Mouse (Mus musculus) stomach, embryonic 15.5 days (tissue): ENCODE results near the gene Fam71e1. TPM values are rescaled to one million over a fixed set of nuclear protein-coding genes. Genes with fewer than 3 reads are reported as not detected.
A peak's percentile ranks its signal among the peaks of the same experiment; 100 is the strongest.

ENCODE experiments used
- ATAC-seq: fragments of 200-750 bp; cut with Nextera tagmentation; 2 replicates; pipeline ENCODE4 v1.8.0; 2017; ENCODE audit warnings: low read depth, moderate number of reproducible peaks, moderate TSS enrichment; ENCODE audit not compliant: insufficient read depth, low FRiP score
- H3K27ac ChIP-seq: fragments of 300-500 bp; sonication (generic); 2 replicates; pipeline ENCODE4 v1.5.1; 2015; ENCODE audit warnings: mild to moderate bottlenecking, inconsistent platforms
- H3K27me3 ChIP-seq: fragments of 300-500 bp; sonication (generic); replicated peaks from 2 replicates; pipeline ENCODE4 v1.6.1; 2015; ENCODE audit warnings: inconsistent platforms
- H3K36me3 ChIP-seq: fragments of 300-500 bp; sonication (generic); 2 replicates; pipeline ENCODE4 v1.6.1; 2015; ENCODE audit warnings: inconsistent platforms
- H3K4me1 ChIP-seq: fragments of 300-500 bp; sonication (generic); 2 replicates; pipeline ENCODE4 v1.6.1; 2015; ENCODE audit warnings: inconsistent platforms
- H3K4me2 ChIP-seq: fragments of 300-500 bp; sonication (generic); 2 replicates; pipeline ENCODE4 v1.6.1; 2015; ENCODE audit warnings: mild to moderate bottlenecking, inconsistent platforms
- H3K4me3 ChIP-seq: fragments of 300-500 bp; sonication (generic); replicated peaks from 2 replicates; pipeline ENCODE4 v1.5.1; 2015; ENCODE audit warnings: inconsistent platforms
- H3K9ac ChIP-seq: fragments of 300-500 bp; sonication (generic); 2 replicates; pipeline ENCODE4 v1.6.1; 2015; ENCODE audit warnings: inconsistent platforms
- H3K9me3 ChIP-seq: fragments of 300-500 bp; sonication (generic); 2 replicates; pipeline ENCODE4 v1.6.1; 2016; ENCODE audit warnings: inconsistent platforms
- WGBS: fragments of 180-500 bp; shearing (Covaris S2); methylation state at CpG from one replicate; pipeline ENCODE4 v1.1.7; 2015; 5-methylcytosine and 5-hydroxymethylcytosine counted together
- polyA plus RNA-seq: library from polyadenylated mRNA; unstranded; fragments of >200 nt; fragmentation: Nextera tagmentation; extraction: Ambion mirVana; gene quantifications from 2 replicates; pipeline ENCODE4 v1.2.1, GENCODE M21; 2015

The Fam71e1 gene
- polyA plus RNA-seq, 1 experiment from 2014 or later: 9.1 TPM

DNA sequence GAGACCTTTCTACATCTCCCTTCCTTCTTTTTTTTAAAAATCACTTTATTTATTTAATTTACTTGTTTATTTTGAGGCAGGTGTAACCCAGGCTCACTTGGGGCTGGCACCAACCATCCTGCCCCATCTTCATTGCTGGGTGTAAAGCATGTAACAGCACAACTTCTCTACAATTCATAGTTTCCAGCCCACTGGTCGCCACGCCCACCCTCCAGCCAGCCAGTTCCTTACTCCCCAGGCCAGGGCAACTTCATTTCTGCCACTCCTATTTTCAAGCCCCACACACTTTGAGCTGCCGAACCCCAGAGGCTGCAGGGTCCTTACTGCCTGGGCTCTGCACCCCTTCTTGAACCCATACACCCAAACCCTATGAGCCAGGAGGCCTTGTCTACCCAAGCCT lies 24.6 kb downstream of the Fam71e1 start:
- 64% methylated on average over 3 of the region's 3 CpGs for WGBS
- ATAC-seq: no peak
- no peak overlapping the region for H3K9ac ChIP-seq

GRCm38 (mm10) chr7:44521710-44522109 lies 25.3 kb downstream of the Fam71e1 start:
- ATAC-seq: no peak
- no peak overlapping the region for H3K27ac ChIP-seq
- WGBS: 4% methylated on average over 20 of the region's 20 CpGs
- H3K4me1 ChIP-seq: peaks cover 11% of the 10 kb centered on the region
- H3K9me3 ChIP-seq: no peaks in the 10 kb centered on the region
- H3K27me3 ChIP-seq: peaks cover 23% of the 10 kb centered on the region; the same call in 1 of the 2 replicates
- H3K4me2 ChIP-seq: peak overlapping the region; percentile 29
- no peak overlapping the region for H3K9ac ChIP-seq
- no peaks in the 10 kb centered on the region for H3K36me3 ChIP-seq
- no peak overlapping the region for H3K4me3 ChIP-seq

More for the DNA sequence above, 24.6 kb downstream of the Fam71e1 start:
- Histone ChIP-seq H3K4me2 (no peak overlapping the region), H3K36me3 (no peaks in the 10 kb centered on the region), H3K27ac (no peak overlapping the region), H3K27me3 (peaks cover 23% of the 10 kb centered on the region; the same call in 1 of the 2 replicates), H3K4me3 (no peak overlapping the region), H3K4me1 (peaks cover 11% of the 10 kb centered on the region), H3K9me3 (no peaks in the 10 kb centered on the region)

DNA sequence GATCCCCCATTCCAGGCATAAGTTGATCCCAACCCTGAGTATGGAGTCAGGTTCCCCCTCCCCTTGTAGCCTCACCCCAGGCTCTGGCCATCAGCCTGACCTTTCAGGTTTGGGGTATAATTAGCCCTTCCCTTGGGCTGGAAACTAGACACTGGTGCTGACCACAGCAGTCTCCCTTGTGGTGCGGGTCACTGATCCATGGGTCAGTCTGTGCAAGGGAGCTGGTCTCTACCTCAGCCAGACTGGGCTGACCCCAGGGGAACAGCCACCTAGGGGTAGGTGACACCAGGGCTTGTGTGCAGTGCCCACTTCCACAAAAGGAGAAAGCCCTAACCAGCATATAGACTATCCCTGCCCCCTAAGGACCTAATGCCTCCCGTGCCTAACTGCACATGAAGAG lies 26.7 kb downstream of the Fam71e1 start:
- no peak for ATAC-seq
- Histone ChIP-seq H3K4me2 (no peak overlapping the region), H3K9ac (no peak overlapping the region), H3K9me3 (no peaks in the 10 kb centered on the region), H3K4me3 (no peak overlapping the region), H3K4me1 (peaks cover 11% of the 10 kb centered on the region), H3K36me3 (no peaks in the 10 kb centered on the region), H3K27ac (no peak overlapping the region), H3K27me3 (peaks cover 23% of the 10 kb centered on the region; the same call in 1 of the 2 replicates)
- 71% methylated on average over 2 of the region's 2 CpGs for WGBS

DNA sequence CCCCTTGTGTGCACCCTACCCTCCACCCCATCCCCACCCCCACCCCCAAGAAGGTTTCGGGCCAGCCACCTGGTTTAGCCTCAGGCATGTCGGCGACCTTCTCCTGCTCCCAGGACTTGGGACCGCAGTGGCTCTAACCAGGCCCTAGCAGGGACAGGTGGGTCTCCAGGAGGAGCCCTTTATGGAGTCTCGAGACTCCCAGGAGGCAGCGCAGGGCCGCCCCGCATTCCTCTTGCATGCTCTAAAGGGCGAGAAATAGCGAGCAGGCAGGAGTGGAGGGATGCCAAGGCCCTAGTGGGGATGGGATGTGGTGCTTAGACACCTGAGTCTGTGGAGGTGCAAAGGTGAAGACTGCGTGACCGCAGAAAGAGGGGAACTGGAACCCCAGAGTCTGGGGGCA lies 28.1 kb downstream of the Fam71e1 start, which contains the start of gene Mybpc2:
Gene Mybpc2 (minus strand): TSS at position 155 of the 400 bp plus-strand sequence.
- no peak for ATAC-seq
- 31% methylated on average over 12 of the region's 12 CpGs for WGBS
- H3K27me3 ChIP-seq: peaks cover 23% of the 10 kb centered on the region; the same call in 1 of the 2 replicates
- no peak within 1 kb of the TSS for H3K9ac ChIP-seq
- 0 out of 2 replicates have a peak within 1 kb of the TSS, but pooled peaks have one; percentile 5 for H3K4me3 ChIP-seq
- peak within 1 kb of the TSS; percentile 48 for H3K4me2 ChIP-seq
- no peaks in the 10 kb centered on the region for H3K9me3 ChIP-seq
- no peaks in the 10 kb centered on the region for H3K36me3 ChIP-seq
- no peak within 1 kb of the TSS for H3K27ac ChIP-seq
- H3K4me1 ChIP-seq: peaks cover 11% of the 10 kb centered on the region

DNA sequence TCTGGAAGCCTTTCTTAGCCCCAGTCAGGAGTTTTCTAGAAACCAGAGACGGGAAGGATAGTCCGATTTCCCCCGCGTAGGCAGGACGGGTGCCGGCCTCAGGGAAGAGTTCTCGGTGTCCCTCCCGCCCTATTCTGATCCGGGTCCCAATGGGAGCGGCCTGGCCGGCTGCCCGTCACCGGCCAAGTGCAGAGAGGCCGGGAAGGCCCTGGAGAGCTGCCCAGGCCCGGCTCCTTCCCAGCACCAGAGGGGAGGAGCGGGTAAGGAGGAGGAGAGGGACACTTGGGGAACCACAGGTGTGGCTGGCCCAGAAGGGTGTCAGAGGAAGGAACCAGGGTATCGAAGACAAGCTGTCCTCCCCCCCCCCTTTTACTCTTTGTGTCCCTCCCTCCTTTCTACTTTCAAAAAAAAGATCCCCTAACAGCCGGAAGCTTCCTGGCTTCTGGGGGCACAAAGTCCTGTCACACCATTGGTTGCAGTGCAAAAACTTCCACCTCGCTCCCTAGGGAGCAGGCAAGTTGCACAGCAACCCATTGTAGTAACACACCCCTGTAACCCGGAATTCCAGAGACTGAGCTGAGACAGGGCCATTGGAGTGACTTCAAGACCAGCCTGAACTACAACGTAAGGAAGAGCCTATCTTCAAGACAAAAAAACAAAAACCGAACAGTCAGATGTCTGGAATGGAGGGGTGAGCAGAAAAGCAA lies 28.9 kb downstream of the Fam71e1 start:
- Histone ChIP-seq H3K9ac (no peak overlapping the region), H3K4me3 (0 out of 2 replicates have a peak overlapping the region, but pooled peaks have one; percentile 5), H3K4me2 (peak overlapping the region; percentile 48), H3K9me3 (no peaks in the 10 kb centered on the region), H3K27ac (no peak overlapping the region), H3K27me3 (peaks cover 23% of the 10 kb centered on the region; the same call in 1 of the 2 replicates), H3K36me3 (no peaks in the 10 kb centered on the region), H3K4me1 (peaks cover 11% of the 10 kb centered on the region)
- ATAC-seq: no peak
- 17% methylated on average over 21 of the region's 22 CpGs for WGBS

DNA sequence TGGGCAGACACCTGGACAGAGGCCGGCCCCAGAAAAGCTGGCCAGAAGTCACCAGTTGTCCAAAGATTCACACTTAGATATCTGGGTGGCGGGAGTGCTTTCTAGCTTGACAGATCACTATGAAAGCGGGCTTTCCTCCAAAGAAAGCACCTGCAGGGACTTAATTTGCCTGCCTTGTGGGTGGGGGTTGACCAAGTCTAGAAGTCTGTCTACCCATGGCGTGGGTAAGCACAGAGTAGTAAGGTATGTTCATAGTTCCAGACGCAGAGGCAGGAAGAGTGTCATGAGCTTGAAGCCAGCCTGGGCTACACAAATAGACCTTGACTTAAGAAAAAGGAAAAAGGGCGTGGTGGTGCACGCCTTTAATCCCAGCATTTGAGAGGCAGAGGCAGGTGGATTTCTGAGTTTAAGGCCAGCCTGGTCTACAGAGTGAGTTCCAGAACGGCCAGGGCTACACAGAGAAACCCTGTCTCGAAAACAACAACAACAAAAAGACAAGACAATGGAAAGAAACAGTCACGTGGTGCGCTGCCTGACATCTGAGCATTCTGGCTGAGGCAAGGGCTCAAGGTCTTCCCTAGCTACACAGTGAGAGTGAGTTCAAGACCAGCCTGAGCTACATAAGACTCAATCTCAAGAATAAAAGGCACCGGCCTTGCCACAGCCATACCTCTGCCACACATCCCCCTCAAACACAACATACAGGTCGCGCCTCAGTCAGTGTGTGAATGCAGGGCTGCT lies 30.2 kb downstream of the Fam71e1 start:
- Histone ChIP-seq H3K36me3 (no peaks in the 10 kb centered on the region), H3K4me3 (no peak overlapping the region), H3K27ac (no peak overlapping the region), H3K4me1 (peaks cover 11% of the 10 kb centered on the region), H3K4me2 (no peak overlapping the region), H3K27me3 (peaks cover 20% of the 10 kb centered on the region; the same call in 1 of the 2 replicates), H3K9ac (no peak overlapping the region), H3K9me3 (no peaks in the 10 kb centered on the region)
- no peak for ATAC-seq
- 87% methylated on average over 14 of the region's 14 CpGs for WGBS

- Histone ChIP-seq H3K4me1 (peaks cover 11% of the 10 kb centered on the region), H3K36me3 (0 out of 2 replicates have a peak, but pooled peaks cover 1% of the 10 kb centered on the region), H3K9ac (peak overlapping the region; percentile 38; the same call in 1 of the 2 replicates), H3K9me3 (no peaks in the 10 kb centered on the region), H3K27ac (no peak overlapping the region), H3K4me2 (peak overlapping the region; percentile 69), H3K4me3 (peak overlapping the region; percentile 36), H3K27me3 (peaks cover 20% of the 10 kb centered on the region; the same call in 1 of the 2 replicates)
- 6% methylated on average over 40 of the region's 40 CpGs for WGBS
- peak; percentile 38; the same call in 1 of the 2 replicates for ATAC-seq
These were observed 31.4 kb downstream of the Fam71e1 start for GRCm38 (mm10) chr7:44527483-44528398.

DNA sequence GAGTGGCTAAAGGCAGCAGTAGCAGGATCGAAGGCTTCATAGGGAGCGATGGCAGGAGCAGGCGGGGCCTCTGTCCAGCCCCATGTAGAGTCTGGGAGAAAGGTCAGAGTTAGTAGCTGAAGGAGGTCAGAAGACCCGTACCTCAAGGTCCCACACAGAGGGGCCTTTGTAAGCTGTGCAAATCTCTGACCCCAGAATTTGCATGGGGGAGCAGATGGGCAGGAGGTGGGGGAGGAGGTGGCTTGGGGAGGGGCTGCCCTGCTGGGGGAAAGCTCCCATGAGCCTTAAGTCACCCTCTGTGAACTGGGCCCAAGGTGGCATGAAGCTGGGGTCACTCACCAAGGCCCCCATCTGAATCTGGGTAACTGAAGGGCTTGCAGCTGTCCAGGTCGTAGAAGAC lies 33.1 kb downstream of the Fam71e1 start:
- Histone ChIP-seq H3K36me3 (peaks cover 10% of the 10 kb centered on the region), H3K9ac (no peak overlapping the region), H3K4me1 (peaks cover 10% of the 10 kb centered on the region), H3K9me3 (no peaks in the 10 kb centered on the region), H3K4me2 (no peak overlapping the region), H3K27me3 (peaks cover 8% of the 10 kb centered on the region; the same call in 1 of the 2 replicates), H3K4me3 (no peak overlapping the region), H3K27ac (no peak overlapping the region)
- ATAC-seq: no peak
- WGBS: 64% methylated on average over 5 of the region's 5 CpGs

GRCm38 (mm10) chr7:44530507-44530906 lies 34.1 kb downstream of the Fam71e1 start:
- no peaks in the 10 kb centered on the region; the same call in 1 of the 2 replicates for H3K27me3 ChIP-seq
- H3K36me3 ChIP-seq: peaks cover 10% of the 10 kb centered on the region
- no peak overlapping the region for H3K9ac ChIP-seq
- H3K4me3 ChIP-seq: no peak overlapping the region
- no peaks in the 10 kb centered on the region for H3K9me3 ChIP-seq
- H3K4me1 ChIP-seq: peaks cover under 1% of the 10 kb centered on the region; the same call in 1 of the 2 replicates
- no peak overlapping the region for H3K4me2 ChIP-seq
- no peak overlapping the region for H3K27ac ChIP-seq
- ATAC-seq: no peak
- 80% methylated on average over 3 of the region's 3 CpGs for WGBS

GRCm38 (mm10) chr7:44531207-44531606 lies 34.8 kb downstream of the Fam71e1 start:
- Histone ChIP-seq H3K27me3 (no peaks in the 10 kb centered on the region; the same call in 1 of the 2 replicates), H3K9me3 (no peaks in the 10 kb centered on the region), H3K4me1 (no peaks in the 10 kb centered on the region; the same call in 1 of the 2 replicates), H3K4me3 (no peak overlapping the region), H3K27ac (no peak overlapping the region), H3K9ac (no peak overlapping the region), H3K36me3 (peaks cover 10% of the 10 kb centered on the region), H3K4me2 (no peak overlapping the region)
- no peak for ATAC-seq
- 38% methylated on average over 5 of the region's 5 CpGs for WGBS
